Mouse (Mus musculus) frontal cortex, postnatal 25 days (tissue): Measurements from ENCODE around the gene Prkcg.

Source experiments
- DNase-seq, 2 experiments: peaks; one replicate each; pipeline ENCODE4 v3.0.0; 2022; ENCODE audit warnings: low spot score in 2 of 2

Prkcg gene

DNA sequence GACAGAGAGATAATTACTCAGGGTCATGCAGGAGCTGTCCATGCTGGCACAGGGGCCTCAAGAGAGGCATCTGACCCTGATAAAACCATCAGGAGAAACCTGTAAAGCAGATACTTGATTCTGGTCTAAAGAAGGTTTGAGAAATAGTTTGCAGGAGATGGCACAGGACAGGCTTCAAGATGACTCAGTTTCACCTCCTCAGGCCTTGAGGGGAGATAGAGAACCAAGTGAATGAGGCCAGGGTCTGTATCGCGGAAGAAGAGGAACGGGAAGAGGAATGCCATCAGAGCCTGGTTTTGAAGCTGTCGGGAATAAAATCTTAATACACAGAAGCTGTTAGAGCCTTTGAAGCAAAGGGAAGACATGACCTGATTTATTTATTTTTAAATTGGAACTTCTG, 28.7 kb downstream of the Prkcg start:
- no peak for DNase-seq

- no peak for DNase-seq
These were observed 31.9 kb downstream of the Prkcg start for GRCm38 (mm10) chr7:3320856-3321255.

GRCm38 (mm10) chr7:3323826-3324225, 34.8 kb downstream of the Prkcg start:
- DNase-seq: no peak

- no peak for DNase-seq
These were observed 39.0 kb downstream of the Prkcg start for GRCm38 (mm10) chr7:3327961-3328360.

DNA sequence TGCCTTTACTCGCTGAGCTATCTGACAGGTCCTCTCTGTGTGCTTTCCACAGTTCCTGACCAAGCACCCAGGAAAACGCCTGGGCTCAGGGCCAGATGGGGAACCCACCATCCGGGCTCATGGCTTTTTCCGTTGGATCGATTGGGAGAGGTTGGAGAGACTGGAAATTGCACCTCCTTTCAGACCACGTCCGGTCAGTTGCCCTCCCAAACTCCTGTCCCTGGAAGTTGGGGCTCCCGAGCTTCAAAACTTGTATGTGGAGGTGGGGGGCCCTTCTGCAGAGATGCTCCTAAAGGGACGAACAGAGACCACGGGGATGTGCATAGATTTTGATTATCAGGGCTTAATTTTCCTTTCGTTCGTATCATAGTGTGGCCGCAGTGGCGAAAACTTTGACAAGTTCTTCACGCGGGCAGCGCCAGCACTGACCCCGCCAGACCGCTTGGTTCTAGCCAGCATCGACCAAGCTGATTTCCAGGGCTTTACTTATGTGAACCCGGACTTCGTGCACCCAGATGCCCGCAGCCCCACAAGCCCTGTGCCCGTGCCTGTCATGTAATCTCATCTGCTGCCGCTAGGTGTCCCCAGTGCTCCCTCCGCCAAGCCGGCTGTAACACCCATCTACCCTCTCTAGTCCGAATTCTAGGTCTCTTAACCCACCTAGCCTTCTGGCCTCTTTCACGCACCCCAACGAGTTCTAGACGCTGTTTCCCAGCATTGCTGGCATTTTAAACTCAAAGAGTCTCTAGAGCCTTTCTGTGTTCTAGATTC, 41.0 kb downstream of the Prkcg start:
- DNase-seq: peak; percentile 78 to 85

DNA sequence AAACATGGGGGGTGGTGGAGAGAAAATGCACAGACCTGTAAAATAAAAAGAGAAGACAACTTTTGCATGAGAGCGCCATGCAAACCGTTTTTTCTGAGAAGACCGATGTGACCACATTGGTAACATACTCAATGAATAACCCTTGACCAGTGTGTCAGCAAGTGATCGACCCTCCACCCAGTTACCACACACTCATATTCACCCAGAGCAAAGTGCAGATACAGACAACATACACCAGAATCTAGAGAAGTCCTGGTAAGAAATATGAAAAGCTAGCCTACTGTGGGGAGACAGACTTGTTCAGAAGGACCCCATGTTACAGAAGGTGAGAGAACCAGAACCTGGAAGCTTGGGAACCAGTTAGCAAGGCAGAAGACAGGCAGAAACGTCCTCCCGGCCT, 42.2 kb downstream of the Prkcg start:
- no peak for DNase-seq

- DNase-seq: peak; percentile 70 to 72
These were observed 42.7 kb downstream of the Prkcg start for GRCm38 (mm10) chr7:3331581-3332223.

GRCm38 (mm10) chr7:3332224-3332615, 43.2 kb downstream of the Prkcg start:
- no peak for DNase-seq

DNA sequence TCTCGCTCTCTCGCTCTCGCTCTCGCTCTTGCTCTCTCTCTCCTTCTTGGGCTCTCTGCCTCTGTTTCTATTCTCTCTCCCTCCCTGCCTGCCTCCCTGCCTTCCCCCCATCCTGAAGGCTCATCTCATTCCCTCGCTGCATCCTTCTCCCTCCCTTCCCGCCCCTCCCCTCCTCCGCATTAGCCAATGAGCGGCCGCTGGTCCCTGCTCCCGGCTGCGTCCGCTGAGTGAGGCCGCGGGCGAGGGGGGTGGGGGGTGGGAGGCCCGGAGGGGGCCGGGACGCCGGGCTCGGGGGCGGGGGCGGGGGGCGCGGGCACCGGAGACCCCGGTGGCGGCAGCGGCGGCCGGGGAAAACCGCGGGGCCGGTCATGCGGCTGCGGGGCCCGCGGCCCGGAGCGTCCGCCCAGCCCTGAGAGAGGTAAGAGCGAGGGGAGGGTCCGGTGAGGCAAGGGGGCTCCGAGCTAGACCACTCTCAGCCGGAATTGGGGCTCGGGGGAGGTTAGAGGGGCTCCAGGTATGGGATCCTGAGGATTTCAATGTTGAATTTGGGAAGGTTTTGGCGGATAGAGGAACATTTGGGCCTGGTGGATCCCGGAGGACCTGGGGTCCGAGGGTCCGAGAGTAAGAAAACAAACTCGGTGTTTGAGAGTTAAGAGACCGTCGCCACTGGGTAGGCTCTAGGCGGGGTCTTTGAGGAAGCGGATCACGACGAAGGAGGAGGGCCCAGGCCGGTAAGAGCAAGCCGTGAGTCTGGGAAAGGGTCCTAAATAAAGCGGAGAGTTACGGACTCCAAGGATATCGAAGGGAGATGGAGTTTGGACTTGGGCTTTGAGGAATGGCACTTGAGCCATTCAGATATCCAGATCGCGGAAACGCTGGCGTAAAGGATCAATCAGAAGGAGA, 43.9 kb downstream of the Prkcg start, which contains the start of gene Cacng7:
Cacng7 (plus strand) TSS at position 337 of the 903 bp plus-strand sequence.
- DNase-seq: peak in 1 of 2 experiments; percentile 31

DNA sequence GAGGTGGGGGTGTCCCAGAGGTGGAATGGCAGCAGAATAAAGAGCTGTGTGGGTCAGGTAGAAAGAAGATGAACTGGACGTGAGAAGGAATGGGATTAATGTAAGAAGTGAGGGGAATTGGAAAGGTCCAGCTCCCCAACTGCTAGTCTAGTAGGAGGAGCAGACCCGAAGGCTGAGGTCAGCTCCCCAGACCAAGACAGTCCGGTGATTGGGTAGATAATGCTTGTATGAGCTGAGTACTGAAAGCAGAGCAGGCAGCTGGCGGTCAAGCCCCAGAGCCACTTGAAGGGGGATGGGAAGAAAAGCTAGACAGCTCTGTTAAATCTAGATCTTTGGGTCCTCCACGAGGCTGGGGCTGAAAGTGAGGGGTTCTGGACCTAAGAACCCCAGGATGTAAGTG, 44.6 kb downstream of the Prkcg start:
- DNase-seq: no peak

DNA sequence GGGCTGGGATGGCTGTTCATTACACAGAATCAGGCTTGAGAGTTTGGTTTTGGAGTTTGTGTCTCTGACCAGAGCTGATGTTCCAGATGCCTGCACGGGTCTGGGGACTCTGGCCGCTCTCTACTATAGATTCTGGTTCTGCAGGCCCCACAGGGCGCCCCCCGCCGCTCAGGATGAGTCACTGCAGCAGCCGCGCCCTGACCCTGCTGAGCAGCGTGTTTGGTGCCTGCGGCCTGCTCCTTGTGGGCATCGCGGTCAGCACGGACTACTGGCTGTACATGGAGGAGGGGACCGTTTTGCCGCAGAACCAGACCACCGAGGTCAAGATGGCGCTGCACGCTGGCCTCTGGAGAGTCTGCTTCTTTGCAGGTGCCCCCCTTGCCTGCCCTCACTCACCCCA, 47.4 kb downstream of the Prkcg start:
- DNase-seq: no peak

DNA sequence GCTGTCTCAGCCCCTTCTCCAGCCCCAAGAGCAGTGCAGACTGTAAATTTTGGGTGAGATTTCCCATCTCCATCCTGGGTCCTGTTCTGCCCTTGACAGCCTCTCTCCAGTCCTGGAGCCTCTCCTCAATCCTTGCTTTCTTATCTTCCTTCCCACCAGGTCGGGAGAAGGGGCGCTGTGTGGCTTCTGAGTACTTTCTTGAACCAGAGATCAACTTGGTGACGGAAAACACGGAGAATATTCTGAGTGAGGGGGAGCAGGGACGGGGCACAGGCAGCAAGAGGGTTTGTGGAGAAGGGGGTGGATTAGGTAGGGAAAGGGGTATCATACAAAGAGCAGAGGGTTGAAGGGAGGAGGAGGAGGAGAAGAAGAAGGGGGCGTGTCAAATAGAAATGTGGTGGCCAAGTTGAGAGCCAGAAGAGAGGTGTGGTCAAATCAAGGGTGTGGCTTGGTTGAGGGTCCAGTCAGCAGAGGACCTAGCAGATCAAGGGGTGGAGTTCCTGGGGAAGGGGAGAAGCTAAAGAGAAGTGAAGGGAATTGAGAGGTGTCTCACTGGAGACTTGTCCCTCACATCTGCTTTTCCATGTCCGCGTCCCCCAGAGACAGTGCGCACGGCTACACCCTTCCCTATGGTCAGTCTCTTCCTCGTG, 49.4 kb downstream of the Prkcg start:
- DNase-seq: no peak

GRCm38 (mm10) chr7:3339010-3339409, 50.0 kb downstream of the Prkcg start:
- DNase-seq: no peak

GRCm38 (mm10) chr7:3343861-3344260, 54.9 kb downstream of the Prkcg start:
- DNase-seq: no peak

- no peak for DNase-seq
These were observed 56.3 kb downstream of the Prkcg start for GRCm38 (mm10) chr7:3345301-3345700.

DNA sequence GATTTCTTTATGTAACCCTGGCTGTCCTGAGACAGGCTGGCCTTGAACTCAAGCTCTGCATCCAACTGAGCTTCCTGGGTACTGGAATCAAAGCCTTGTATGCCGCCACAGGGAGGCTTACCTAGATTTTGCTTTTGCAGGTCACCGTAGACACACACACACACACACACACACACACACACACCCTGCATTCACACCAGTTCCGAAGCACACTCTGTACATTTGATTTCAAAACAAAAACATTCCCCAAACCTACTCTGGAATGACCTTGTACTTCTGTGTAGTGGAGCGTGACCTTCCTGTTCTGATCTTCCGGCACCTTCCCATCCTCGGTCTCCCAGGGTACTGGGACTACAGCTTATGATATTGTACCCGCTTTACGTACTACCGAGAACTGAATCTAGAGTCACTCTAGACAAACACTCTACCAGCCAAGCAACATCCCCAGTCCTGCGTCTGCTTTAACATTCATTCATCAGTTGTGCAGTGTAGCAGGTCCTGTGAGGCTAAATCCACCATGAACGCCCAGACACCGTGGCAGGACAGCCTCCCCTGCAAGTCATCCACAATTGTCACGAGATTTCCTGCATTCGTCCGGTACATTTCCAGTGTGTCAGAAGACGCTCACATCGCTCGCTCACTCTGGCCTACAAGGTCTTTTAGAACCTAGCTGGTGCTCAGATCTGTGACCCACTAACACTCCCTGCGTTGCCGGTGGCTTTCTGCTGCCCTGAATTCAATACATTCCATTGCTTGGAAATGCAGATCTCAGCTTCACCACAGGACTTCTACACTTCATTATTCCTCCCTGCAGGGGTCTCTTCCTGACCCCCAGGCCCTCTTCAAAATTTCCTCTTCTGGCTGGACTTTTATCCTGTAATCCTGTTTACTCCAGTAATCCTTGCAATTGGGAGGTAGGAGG, 58.6 kb downstream of the Prkcg start:
- DNase-seq: no peak

- DNase-seq: no peak
These were observed 59.3 kb downstream of the Prkcg start for GRCm38 (mm10) chr7:3348326-3348725.

- DNase-seq: no peak
These were observed 60.8 kb downstream of the Prkcg start for GRCm38 (mm10) chr7:3349775-3350174.

DNA sequence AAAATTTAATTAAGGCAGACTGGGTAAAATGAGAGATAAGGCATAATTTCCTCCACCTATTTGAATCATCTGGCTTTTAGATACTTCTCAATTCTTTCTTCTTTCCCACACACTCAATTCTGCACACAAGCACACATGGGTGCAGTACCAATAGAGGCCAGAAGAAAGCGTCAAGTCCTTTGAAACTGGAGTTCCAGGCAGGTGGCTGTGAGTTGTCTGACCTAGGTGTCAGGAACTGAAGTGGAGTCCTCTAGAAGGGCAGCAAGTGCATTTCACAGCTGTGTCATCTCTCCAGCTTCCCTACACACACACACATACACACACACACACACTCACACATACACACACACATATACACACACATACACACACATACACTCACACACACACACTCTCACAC, 62.6 kb downstream of the Prkcg start:
- no peak for DNase-seq

DNA sequence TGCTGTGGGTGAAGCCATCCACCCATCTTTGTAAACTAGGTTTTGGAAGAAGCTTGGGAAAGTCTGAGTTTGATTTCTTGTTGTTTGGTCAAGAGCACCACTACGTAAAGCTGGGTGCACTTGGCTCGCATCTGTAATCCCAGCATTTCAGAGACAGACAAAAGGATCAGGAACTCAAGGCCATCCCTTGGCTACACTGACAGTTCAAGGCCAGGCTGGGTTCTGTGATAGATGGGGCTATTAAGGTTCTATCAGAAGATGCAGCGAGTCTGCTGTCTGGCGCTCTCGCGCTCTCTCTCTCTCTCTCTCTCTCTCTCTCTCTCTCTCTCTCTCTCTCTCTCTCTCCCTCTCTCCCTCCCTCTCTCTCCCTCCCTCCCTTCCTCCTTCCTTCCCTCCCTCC, 65.9 kb downstream of the Prkcg start:
- no peak for DNase-seq

GRCm38 (mm10) chr7:3360678-3361077, 71.7 kb downstream of the Prkcg start:
- no peak for DNase-seq
